Comparison of ENCODE assay signal across 12 mouse cellular contexts in the genomic region with DNA sequence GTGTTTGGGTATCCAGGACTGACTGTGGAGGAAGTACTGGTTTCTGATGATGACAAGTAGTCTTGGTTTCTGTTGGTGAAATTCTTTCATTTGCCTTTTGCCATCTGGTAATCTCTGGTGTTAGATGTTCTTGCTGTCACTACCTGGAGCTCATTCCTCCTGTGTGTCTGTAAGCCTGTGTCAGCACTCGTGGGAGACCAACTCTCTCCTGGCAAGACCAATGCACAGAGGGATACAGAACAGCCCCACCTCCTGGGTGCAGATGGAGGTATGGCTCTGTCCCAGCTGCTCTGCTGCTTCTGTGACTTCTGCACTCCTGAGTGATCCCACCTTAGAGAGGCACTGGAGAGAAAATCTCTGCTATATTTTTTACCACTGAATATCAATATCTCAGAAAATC.
DNase-seq lines count a peak whose midpoint lies in the region.
"Had no signal": no experiment of that assay in that cellular context is flagged by ENCODE, and none has a peak within 500 bp of the region (broad histone marks: within the 10 kb centered on the region; RNA-seq: fewer than 3 reads in every experiment).

No protein-coding gene starts in this region.

- peak; percentile 11 for DNase-seq in cerebellum, adult 11 months
- no peak for DNase-seq in cerebellum, adult 8-10 months
- peak; percentile 50 for DNase-seq in cerebellum, adult 11-12 months
- peak; percentile 48 for DNase-seq in cerebellum, adult 9-10 months
- DNase-seq in cerebellum, postnatal 25 days: peak; percentile 29 to 39
- no peak for DNase-seq in testis, postnatal 14 days (ENCODE audit: low spot score)
- DNase-seq in kidney, adult 18-20 months: no peak
- no peak for DNase-seq in adrenal gland, adult (ENCODE audit: inconsistent age in 2 of 2, low spot score in 1 of 2)
- DNase-seq: adrenal gland, adult 8-10 months; adrenal gland, postnatal 14 days; adrenal gland, postnatal 36 days; forebrain, postnatal 0 days had no signal

Comparison
In these comparisons a context has a peak if more than half of its experiments do, and no peak if none do; other contexts are left out.
1. DNase-seq: peak in cerebellum, adult 11 months (single experiment), cerebellum, adult 11-12 months (single experiment), cerebellum, adult 9-10 months (single experiment) and cerebellum, postnatal 25 days (2 of 2); none in cerebellum, adult 8-10 months (single experiment), testis, postnatal 14 days (single experiment), kidney, adult 18-20 months (single experiment) and adrenal gland, adult (0 of 2).